Mouse (Mus musculus): ENCODE results near the gene Gm12794.
"Not testable (repeated sequence)": the region's sequence is repeated elsewhere in the genome, so short reads cannot be mapped to it uniquely, and the experiment has no call there.

Gm12794 gene

DNA sequence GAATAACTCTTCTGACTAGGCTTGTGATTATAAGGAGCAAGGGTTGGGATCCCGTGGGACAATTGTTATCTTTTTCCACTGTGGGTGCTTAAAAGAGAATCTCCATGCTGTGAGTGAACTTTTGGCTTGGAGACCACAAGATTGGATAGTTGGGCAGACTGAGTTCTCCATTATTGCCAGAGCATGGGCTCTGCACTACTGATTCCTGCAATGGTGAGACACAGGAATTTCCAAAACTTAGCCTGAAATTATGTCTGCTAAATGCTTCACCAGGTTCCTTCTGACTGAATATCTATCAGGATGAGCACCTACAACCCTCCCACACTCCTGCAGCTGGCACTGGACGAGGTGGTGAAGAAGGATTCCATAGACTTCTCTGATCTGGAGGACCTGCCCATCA is at the start of gene Gm12794:
TSS of gene Gm12794 (plus strand) at position 301 of the 400 bp plus-strand sequence.
- DNase-seq (ENCODE audit: low read depth), result not testable (repeated sequence)

DNA sequence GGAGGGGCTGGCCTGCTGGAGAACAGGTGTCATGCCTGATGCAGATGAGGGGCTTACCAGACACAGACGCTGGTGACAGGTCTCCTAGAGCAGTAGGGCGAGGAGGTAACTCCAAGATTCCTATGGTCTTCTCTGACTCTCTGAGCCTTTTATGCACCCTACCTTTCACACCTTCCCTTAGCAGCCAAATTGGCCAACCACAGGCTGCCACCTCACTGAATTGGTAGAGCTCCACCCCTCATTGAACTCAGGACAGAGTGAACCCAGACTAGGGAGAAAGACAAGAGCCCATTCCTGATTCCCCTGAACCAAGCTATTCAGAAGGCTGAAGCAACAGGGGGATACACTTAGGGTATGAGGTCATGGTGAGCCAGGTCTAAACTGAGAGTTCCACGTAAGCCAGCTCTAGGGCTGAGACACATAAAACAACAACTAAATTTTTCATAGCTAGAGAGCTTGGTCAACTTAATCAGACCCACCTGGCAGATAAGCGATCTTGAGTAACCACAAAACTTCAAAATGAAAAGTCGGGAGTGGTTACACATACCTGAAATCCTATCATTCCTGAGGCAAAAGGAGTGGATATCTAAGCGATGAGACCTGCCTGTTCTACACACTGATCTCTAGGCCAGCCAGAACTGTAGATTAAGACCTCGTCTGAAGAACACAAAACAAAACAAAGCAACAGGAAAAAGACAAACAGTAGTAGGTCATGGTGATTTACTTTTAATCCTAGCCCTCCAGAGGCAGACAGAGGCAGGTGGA is 46.4 kb upstream of the Gm12794 start, which contains the start of gene C130073F10Rik:
TSS of gene C130073F10Rik (minus strand) at position 134 of the 765 bp plus-strand sequence.
- no peak for DNase-seq (ENCODE audit: low read depth)

DNA sequence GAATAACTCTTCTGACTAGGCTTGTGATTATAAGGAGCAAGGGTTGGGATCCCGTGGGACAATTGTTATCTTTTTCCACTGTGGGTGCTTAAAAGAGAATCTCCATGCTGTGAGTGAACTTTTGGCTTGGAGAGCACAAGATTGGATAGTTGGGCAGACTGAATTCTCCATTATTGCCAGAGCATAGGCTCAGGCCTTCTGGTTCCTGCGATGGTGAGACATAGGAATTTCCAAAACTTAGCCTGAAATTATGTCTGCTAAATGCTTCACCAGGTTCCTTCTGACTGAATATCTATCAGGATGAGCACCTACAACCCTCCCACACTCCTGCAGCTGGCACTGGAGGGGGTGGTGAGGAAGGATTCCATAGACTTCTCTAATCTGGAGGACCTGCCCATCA is 31.4 kb upstream of the Gm12794 start, which contains the start of gene Gm12800:
TSS of gene Gm12800 (plus strand) at position 301 of the 400 bp plus-strand sequence.
- not testable (repeated sequence) for DNase-seq (ENCODE audit: low read depth)

DNA sequence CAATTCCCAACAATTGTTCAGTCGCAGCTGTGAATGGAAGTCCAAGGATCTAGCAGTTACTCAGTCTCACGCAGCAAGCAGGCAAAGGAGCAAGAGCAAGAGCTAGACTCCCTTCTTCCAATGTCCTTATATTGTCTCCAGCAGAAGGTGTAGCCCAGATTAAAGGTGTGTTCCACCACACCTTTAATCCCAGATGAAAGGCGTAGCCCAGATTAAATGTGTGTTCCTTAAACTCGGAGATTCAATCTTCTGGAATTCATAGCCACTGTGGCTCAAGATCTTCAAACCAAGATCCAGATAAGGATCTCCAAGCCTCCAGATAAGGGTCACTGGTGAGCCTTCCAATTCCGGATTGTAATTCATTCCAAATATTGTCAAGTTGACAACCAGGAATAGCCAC is 40.7 kb downstream of the Gm12794 start, which contains the start of gene Gm12790:
TSS of gene Gm12790 (minus strand) at position 101 of the 400 bp plus-strand sequence.
- not testable (repeated sequence) for DNase-seq (ENCODE audit: low read depth)

DNA sequence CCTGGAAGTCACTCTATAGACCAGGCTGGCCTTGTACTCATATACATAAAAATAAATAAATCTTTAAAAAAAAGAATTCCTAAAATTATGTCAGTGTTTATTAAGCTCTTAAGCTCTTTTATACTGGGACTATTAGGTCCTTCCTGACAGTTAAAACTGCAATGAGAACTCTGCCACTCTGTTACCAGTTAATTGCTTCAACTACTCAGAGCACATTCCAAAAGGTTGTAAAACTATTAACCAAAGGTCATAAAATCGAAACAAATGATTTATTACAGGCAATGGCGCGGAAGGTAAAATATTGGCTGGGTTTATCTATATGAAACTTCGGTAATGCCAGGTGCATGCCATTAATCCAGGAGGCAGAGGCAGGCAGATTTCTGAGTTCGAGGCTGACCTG is 45.5 kb downstream of the Gm12794 start:
- no peak for DNase-seq (ENCODE audit: low read depth)

DNA sequence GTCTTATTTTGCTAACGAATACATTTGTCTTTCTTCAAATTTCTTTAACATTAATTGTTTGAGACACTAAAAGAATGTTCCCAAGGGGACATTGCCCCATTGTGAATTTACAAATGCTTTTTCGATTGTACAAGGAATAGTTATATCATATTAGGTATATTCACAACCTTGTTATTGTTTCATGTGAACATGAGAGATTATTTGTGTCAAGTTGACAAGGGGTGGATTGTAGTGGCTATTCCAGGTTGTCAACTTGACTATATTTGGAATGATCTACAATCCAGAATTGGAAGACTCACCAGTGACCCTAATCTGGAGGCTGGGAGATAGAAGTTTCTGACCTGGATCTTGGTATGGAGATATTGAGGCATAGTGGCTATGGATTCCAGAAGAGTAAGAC is 46.1 kb downstream of the Gm12794 start, which contains the start of gene Gm12789:
TSS of gene Gm12789 (plus strand) at position 301 of the 400 bp plus-strand sequence.
- not testable (repeated sequence) for DNase-seq (ENCODE audit: low read depth)
